Mouse (Mus musculus) layer of hippocampus, adult 8-10 months (tissue): ENCODE measurements around the gene Col23a1. TPM values are rescaled to one million over a fixed set of nuclear protein-coding genes. Genes with fewer than 3 reads are reported as not detected.

ENCODE experiments used
- DNase-seq, 2 experiments: peaks; one replicate each; pipeline ENCODE4 v3.0.0; 2022; ENCODE audit warnings: low spot score in 2 of 2
- total RNA-seq, 4 experiments: library from RNA; stranded (reverse); gene quantifications; 2 replicates each; pipeline ENCODE4 v1.2.4; 2022

Gene Col23a1
- total RNA-seq: 10 to 100 TPM in 1 of 4 experiments, 1 to 10 TPM in 3; 8.4 to 11.8 (median 9.5) TPM

DNA sequence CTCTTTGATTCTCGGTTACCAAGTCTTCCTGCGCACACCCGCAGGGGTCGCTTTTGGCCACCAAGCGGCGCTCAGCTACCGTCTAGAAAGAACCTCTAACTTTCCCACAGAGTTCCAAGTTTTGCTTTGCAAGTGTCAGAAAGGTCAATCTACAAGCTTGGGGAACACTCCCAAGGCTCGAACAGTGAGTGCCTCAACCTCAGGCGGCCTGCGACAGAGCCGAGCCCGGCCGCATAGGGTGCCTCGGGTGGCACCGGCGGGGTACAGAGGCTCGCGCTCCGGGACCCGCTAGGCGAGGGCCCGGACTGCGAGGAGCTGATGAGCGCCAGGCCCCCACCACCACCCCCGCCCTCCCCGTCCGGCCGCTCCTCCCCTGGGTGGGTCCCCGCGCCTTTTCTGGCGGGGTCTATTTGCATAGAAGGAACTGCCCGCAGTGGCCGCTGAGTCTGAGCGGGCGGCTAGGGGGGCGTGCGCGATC lies at the start of gene Col23a1:
Gene Col23a1 (plus strand): TSS at position 357 of the 478 bp plus-strand sequence.
- peak; percentile 28 to 46 for DNase-seq

DNA sequence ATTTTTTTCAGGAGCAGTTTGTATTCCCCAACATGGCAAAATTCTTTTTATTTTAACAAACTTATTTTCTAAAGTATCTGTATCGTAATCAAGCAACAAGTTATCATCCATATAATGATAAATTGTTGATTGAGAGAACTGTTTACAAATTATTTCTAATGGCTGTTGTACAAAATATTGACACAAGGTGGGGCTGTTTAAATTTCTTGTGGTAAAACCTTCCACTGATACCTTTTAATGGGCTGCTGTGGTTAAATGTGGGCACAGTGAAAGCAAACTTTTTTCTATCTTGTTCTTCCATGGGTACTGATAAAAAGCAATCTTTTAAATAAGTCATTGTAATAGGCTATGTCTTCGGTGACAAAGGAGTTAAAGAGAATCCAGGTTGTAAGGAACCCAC lies 46.8 kb upstream of the Col23a1 start:
- DNase-seq: no peak

DNA sequence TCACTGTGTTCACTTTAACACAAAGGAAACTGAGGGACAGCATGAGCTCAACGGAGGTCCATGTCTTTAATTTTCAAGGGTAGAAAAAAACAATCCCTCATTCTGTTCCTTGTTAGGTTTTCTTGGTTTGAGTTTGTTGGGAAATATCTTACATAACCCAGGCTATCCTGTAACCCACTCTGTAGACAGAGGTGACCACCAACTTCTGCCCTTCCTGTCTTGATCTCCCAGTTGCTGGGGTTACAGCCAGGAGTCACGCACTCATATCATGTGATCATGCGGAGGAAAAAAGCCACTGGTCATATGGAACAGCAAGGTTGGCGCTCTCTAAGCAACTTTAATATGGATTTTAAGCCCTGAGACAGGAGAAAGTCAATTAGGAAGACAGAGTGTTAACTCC lies 32.7 kb upstream of the Col23a1 start:
- no peak for DNase-seq

DNA sequence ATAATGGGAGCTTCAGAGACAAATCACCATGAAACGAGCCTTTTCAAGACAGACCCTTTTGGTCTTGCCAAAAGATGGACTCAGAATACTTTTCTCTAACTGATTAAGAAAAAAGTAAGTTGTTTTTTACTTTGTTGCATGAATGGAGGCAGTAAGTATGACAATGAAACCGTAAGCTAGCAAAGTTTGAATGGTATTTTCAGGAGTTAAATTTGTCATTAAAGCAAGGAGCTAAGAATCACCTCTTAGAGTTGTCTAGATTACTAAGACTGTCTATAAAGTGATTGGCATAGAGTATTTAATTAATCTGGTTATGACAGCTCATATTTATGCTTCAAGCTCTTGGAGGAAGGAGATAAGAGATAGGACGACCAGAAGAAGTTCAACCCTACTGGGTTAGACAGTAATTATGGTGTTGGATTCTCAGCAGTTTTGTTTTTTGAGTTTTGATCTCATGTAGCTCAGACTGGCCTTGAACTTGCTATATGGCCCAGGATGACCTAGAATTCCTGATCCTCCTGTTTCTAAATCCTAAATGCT lies 28.0 kb upstream of the Col23a1 start, which contains the start of gene Clk4:
Gene Clk4 (plus strand): TSS at position 51 of the 540 bp plus-strand sequence.
- DNase-seq: no peak

DNA sequence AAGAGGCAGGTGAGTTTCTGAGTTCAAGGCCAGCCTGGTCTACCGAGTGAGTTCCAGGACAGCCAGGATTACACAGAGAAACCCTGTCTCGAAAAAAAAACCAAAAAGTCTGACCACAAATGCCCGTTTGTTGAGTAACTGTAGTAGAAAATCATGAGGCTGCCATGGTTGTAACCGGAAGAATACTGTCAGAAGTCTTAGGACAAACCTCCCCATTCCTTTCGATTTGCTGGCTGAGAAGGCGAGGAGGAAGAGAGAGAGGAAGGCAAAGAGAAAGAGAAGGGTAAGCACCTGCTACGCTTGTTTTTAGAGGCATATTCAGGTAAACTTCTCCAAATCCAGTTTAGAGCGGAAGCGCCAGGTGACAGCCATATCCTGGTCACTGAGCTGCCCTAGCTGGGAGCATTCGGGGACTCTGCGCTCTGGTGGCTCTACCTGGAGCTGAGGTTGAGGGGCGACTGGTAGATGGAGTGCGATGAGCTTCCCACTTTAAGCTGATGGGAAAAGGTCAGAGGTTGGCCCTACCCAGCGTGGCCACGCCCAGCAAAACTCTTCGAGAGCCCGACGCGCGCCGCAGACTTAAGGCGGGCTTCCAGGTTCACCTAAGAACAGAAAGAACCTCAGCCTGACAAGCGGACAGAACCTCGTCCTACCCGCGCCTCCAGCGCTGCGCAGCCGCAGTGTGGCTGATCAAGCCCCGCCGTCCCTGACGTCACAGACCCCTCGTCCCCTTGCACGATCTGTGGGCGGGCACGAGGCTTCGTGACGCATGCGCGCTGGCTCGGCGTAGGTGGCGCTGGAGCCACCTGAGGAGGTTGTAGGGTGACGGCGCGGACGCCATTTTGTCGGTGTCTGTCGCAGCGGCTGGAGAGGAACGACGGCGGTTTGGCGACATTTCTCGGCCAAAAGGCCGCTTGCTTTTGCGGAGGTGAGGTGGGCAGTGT lies 27.1 kb upstream of the Col23a1 start, which contains the start of gene BC049762:
Gene BC049762 (minus strand): TSS at position 705 of the 944 bp plus-strand sequence.
- peak; percentile 98 for DNase-seq

DNA sequence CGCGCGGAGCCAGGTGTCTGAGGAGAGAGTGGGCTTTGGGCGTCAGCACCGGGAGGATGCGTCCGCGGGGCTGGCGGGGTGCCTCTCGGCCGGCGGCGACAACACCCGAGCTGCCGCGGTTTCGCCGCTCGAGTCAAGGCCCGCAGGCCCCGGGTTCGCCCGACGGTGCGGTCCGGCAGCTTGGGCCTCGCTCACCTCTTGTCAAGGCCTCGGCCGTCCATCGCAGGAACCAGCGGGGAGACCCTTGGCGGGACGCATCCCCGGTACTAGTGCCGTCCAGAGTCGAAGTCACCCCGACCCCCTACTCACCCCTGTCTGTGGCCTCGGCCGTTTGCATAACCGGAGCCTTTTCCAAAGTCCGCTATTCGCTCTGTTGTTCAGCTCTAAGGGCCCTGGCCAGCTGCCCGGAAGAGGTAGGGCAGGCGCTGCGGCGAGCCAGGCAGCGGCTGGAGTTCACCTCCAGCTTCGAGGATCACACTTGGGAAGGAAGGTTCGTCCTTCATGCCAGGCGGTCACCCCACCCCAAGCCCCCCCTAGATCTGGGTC lies 26.4 kb upstream of the Col23a1 start:
- peak; percentile 29 to 47 for DNase-seq

DNA sequence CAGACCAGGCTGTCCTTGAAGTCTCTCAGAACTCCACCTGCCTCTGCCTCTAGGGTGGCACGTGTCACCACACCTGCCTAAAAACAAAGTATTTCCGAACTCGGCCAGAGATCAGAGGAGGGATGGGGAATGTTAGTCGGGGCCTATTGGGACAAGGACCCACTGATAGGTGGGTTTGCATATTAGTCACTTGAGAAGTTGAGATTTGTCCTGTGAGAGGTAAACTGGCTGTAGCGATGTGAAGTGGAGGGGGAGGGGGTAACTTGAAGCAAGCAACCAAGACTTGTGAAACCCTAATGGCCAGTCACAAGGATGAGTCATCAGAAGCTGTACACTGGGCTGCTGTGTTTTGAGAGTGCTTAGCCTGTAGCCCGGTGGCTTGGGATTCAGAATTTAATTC lies 25.4 kb upstream of the Col23a1 start:
- DNase-seq: no peak

DNA sequence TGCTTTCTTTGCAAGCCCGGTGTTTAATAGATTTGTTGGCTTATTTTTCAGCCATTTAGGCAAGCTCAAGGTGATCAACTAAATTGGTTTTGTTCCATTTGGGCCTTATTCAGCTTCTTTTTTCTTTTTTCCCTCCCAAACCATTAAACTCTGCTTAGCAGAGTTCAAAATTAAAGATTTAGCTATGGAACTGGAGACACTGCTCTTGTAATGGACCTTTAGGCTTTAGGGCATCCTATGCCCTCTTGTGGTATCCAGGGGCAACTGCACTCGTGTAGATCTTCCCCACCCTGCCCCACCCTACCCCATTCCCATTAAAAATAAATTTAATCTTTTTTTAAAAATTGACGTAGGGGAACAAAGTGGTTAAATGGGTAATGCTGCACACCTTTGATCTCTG lies 24.4 kb upstream of the Col23a1 start:
- no peak for DNase-seq

DNA sequence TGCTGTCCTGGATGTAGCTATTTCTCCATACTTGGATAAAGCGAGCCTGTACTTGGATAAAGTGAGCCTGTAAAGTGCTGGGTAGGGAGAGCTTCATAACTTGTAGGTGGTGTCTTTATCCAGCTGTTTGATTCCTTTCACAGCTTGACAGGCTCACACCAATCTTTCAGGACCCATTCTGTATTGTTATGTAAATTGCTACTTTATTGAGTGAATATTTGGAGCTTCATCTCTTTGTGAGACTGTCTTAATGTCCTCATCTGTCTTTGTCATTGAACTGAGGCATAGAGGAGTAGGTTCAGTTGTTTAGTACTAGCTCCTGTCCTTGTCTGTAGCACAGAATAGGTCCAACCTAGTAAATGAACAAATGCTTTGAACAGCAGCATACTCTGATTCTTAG lies 15.3 kb upstream of the Col23a1 start:
- DNase-seq: no peak

DNA sequence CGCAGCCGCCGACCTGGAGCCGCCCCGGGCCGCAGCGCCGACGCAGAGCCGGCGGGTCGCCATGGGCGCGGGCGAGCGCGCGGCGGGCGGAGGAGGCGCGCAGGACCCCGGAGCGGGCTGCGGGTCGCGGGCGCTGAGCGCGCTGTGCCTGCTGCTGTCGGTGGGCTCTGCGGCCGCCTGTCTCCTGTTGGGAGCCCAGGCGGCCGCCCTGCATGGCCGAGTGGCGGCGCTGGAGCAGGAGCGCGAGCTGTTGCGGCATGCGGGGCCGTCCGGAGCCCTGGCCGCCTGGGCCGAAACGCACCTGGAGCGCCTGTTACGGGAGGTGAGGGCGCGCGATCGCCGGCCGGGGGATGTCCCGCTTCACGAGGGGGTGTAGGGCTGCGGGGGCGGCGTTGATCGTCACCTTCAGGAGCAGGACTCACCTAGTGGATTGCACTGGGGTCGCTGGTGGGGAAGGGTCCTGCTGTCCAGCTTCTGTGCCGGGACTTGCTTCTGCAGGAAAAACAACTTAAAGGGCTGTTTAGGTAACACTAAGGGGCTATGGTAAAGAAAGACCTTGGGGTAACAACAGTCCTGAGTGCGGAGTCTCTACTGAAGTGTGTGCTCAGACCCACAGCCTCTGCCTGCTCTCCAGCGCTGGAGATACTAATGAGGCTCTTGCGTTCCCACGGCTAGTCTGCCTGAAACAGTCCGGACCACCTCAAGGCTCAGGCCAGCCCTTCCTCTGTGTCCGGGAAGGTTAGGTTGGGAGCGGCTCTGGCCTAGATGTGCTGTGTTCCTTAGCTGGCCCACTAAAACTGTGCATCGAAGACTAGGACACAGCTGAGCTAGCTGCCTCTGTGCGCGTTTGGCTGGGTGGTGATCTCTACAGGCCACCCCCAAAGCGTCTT lies 591 bp downstream of the Col23a1 start:
- DNase-seq: no peak

DNA sequence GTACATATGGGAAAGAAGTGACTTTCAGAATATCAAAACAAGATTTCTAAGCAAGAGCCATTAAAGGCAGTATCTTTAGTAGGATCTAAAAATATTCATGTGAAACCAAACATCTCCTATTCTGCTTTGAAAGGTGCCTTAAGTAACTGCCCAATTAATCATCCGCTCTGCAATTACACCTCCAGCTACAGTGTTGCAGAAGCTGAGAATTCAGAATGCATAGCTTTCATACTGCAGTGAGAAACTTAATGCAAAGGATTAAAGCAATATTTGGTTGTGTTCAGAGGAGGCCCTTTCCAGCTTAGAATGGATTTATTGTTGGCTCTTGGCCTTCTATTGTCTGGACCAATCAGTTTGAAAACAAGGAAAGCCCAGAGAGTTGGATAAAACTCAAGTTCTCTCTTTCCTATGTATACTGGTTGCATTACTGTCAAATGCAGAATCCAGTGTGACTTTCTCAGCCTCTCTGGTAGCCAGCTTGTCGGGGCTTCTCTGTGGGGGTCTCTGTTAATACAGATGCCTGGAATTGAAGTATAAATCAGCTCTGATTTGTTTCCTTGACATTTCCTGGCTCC lies 4.3 kb downstream of the Col23a1 start:
- no peak for DNase-seq

DNA sequence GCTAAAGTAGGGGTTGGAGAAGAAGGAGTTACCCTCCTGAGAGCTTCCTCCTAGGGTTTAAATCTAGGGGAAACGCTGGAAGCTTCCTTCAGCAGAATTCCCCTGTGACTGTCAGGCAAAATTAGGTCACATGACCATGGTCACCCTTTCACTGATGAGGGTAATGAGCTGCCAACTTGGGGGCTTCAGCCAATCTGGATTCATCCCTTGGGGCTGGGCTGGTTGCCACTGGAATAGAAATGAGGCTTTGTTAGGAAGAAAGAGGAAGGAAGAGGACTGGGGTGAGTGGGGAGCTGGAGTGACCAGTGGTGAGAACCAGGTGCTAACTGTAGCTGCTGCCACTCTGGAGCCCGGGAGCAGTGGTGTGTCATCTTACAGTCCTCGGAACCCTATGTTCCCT lies 6.0 kb downstream of the Col23a1 start:
- DNase-seq: no peak

DNA sequence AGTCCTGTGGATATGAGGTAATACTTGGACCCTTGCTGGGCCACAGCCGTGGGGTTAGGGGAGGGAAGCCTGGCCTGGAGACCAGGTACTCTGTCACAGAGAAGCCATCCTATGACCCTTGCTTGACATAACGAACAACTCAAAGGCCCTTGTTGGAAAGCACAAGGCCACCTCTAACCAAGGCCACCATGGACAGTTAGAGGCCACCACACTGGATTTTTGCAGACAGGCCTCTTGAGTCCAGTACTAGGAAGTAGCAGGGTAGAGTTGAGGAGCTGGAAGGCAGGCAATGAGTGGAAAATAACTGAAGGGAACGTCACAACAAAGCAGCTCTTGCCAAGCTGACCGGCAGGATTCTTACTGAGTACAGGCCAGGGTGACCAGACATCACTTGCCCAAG lies 9.0 kb downstream of the Col23a1 start:
- DNase-seq: no peak

DNA sequence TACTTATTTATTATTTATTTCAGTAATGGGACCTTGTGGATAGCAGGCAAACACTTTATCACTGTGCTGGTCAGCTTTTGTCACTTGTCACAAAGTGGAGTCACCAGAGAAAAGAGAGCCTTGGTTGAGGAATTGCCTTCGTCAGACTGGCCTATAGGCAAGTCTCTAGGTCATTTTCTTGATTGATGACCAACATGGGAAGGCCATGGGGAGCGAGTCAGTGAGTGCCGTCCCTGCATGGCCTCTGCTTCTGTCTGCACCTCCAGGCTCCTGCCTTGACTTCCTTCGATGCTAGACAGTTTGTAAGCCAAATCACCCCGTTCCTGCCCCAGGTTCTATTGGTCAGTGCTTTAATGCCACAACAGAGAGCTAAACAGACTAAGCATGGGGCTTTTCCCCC lies 12.7 kb downstream of the Col23a1 start:
- no peak for DNase-seq

DNA sequence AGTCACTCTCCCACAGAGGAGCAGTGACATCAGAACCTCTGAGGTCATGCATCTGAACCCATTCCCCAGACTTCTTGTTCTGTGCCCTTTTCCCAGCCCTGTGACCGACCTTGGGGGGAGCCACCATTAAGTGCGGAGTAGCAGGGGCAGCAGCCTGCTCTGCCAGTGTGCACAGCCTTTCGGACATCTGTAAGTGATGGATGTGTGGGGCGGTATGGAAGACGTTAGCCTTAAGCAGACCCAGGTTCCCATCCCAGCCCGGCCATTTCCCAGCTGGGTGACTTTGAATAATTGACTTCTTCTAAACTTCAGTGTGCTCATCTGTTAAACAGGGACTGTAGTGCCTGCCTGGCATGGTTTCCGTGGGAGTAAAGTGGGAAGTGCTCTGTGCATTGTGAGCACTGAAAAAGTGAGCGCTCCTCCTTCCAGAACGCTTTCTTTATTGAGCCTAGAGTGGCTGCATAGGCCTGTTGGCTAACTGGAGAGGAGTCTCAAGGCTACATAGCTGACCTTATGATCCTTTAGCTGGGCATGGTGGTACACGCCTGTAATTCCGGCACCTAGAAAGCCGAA lies 14.3 kb downstream of the Col23a1 start:
- no peak for DNase-seq

DNA sequence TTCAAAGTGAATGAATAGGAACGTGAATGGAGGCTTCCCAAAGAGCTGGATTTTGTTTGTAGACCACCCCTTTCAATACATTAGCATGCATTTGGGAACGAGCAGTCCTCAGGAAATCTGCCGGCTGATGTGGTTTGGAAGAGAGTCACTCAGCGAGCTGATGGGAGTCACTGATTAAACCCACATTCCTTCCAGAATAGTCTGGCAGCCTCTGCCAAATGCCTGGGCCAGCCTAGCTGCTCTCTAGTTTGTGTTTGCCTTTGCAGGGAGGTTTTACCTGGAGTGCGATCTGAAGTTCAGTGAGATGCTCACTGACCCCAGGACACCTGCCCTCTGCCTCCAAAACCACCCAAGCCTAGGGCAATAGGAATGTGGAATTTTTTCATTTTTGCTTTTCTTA lies 18.6 kb downstream of the Col23a1 start:
- DNase-seq: no peak

DNA sequence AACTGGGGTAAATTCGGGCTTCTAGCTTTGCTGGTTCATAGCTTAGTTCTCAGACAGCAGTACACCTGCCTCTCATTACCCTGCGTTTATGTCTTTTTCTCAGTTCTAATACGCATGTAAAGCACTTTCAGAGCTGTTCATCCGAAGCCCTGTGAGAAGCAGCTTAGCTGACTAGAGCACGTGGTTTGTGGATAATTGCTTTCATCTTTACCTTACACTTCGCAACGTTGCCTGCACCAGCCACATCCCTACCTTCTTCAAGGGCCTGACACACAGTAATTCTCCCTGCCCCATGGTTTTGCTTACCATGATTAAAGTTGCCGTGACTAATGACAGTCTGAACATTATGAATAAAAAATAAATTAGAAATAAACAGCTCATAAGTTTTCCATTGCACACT lies 22.1 kb downstream of the Col23a1 start:
- no peak for DNase-seq

DNA sequence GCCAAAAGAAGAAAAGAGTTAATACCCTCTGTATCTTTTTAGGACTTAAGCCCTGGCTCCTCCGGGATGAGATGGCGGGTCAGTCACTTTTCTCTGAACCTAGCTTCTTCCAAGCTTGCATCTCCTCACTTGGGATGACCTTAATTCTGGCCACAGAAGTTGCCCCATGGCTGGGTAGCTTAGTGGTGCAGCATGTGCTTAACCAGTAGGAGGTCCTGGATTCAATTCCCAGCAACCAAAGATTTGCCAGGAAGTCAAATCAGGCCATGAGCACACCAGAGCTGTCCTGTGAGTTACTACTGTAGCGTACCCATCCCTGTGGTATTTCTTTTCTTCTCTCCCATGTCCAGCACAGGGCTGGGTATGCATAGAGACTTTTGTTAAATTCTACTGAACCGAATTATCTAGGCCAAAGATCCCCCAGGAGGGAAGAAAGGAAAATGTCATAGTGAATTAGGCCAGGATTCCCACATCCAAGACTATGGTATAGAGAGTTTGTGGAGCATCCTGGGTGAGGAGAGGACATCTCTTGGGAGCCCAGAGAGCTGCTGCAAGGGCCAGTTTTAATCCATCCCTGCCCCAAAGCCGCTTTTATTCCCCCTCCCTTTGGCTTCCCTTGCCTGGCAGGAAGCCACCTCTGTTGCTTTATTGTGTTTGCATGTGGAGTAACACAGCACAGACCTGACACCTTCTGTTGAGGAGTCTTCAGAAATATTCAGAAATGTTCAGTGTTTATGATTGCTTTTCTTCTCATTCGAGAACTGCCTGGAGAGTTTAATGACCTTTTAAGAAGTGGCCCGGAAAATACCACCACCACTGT lies 26.5 kb downstream of the Col23a1 start:
- DNase-seq: no peak

DNA sequence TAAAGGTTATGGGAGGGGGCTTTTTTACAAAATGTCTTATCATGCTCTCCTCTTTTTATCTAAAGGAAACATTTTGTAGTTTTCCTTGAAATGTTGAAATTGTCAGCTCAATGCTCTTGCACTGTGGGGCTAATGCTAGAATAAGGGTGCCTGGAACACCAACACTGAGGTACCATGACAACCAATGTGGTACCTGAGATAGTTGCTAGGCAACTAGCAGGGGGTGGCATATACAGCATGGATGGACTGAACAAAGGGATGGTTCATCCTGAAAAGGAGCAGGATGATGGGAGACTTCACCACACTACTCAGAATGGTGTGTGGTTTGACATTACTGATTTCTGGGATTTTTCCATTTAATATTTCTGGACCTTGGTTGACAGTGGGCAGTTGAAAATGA lies 30.9 kb downstream of the Col23a1 start:
- DNase-seq: no peak

DNA sequence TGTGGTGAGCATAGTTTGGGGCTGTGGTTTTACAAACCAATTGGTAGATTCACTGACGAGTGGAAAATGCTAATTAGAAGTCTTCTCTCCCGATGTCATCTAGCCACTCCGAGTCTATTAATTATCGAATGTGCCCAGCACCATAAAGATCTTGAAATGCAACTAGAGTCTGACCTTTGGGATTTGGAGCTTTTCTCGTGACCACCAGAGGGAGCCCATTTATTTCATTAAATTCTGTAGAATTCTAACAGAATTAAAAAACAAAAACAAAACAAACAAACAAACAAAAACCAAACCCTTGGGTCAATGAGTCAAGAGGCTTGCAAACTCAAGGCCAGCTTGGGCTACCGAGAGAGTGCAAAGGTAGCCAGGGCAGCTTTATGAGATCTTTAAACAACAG lies 37.2 kb downstream of the Col23a1 start:
- DNase-seq: no peak
